Mouse (Mus musculus) lung, adult 2 months (tissue): ENCODE measurements around the gene Gm20388.

Experiments
- CTCF ChIP-seq: fragments of 200-500 bp; IDR thresholded peaks from 2 replicates; pipeline ENCODE4 v1.5.1; 2011; ENCODE audit warnings: mild to moderate bottlenecking, low read length, control low read depth; ENCODE audit not compliant: insufficient read depth
- POLR2A ChIP-seq: fragments of 200-500 bp; IDR thresholded peaks from 2 replicates; pipeline ENCODE4 v1.6.1; 2011; ENCODE audit warnings: low read depth, mild to moderate bottlenecking, control low read depth, low read length, borderline replicate concordance; ENCODE audit errors: extremely low read depth

- TF ChIP-seq POLR2A (no peak), CTCF (no peak)
These were observed 157.5 kb downstream of the Gm20388 start for GRCm38 (mm10) chr8:120067936-120068668.
